Mouse (Mus musculus): ENCODE measurements around the gene Astn2.
A peak's percentile ranks its signal among the peaks of the same experiment; 100 is the strongest.

Gene Astn2

GRCm38 (mm10) chr4:66310315-66311020 lies 93.9 kb downstream of the Astn2 start:
- no peak for DNase-seq

- no peak for DNase-seq
Observed at GRCm38 (mm10) chr4:66306377-66306776, 98.0 kb downstream of the Astn2 start.

- no peak for DNase-seq
Observed at GRCm38 (mm10) chr4:66302686-66303310, 101.6 kb downstream of the Astn2 start.

- no peak for DNase-seq
Observed at GRCm38 (mm10) chr4:66285034-66285433, 119.4 kb downstream of the Astn2 start.

GRCm38 (mm10) chr4:66276096-66276495 lies 128.3 kb downstream of the Astn2 start:
- DNase-seq = no peak

- no peak for DNase-seq
Observed at GRCm38 (mm10) chr4:66271550-66272117, 132.8 kb downstream of the Astn2 start.

- no peak for DNase-seq
Observed at GRCm38 (mm10) chr4:66264031-66264430, 140.4 kb downstream of the Astn2 start.

- no peak for DNase-seq
Observed at GRCm38 (mm10) chr4:66261276-66261675, 143.1 kb downstream of the Astn2 start.

- peak; percentile 34 for DNase-seq
Observed at GRCm38 (mm10) chr4:66258905-66259304, 145.5 kb downstream of the Astn2 start.

GRCm38 (mm10) chr4:66254695-66255492 lies 149.5 kb downstream of the Astn2 start:
- no peak for DNase-seq

GRCm38 (mm10) chr4:66248521-66248920 lies 155.9 kb downstream of the Astn2 start:
- DNase-seq = no peak

- DNase-seq = no peak
Observed at GRCm38 (mm10) chr4:66242683-66243082, 161.7 kb downstream of the Astn2 start.

GRCm38 (mm10) chr4:66232799-66233198 lies 171.6 kb downstream of the Astn2 start:
- DNase-seq = no peak

- no peak for DNase-seq
Observed at GRCm38 (mm10) chr4:66232350-66232749, 172.1 kb downstream of the Astn2 start.

- DNase-seq = no peak
Observed at GRCm38 (mm10) chr4:66230735-66231134, 173.7 kb downstream of the Astn2 start.

GRCm38 (mm10) chr4:66222602-66223317 lies 181.7 kb downstream of the Astn2 start:
- DNase-seq = peak; percentile 72

- no peak for DNase-seq
Observed at GRCm38 (mm10) chr4:66215170-66215618, 189.2 kb downstream of the Astn2 start.

- DNase-seq = no peak
Observed at GRCm38 (mm10) chr4:66189636-66190035, 214.8 kb downstream of the Astn2 start.

GRCm38 (mm10) chr4:66175887-66176533 lies 228.4 kb downstream of the Astn2 start:
- DNase-seq = no peak

- DNase-seq = no peak
Observed at GRCm38 (mm10) chr4:66171583-66171982, 232.8 kb downstream of the Astn2 start.

- no peak for DNase-seq
Observed at GRCm38 (mm10) chr4:66170787-66171186, 233.6 kb downstream of the Astn2 start.

- no peak for DNase-seq
Observed at GRCm38 (mm10) chr4:66169485-66169884, 234.9 kb downstream of the Astn2 start.
